Mouse (Mus musculus) embryonic fibroblast, embryonic 13.5 days (primary cell): ENCODE measurements at regions not wholly inside any gene's neighbourhood (a gene's known extent, or its start where the extent isn't known, plus 50 kb on each side); places are given as distances from the start of the nearest gene placed in this dataset.

Experiments
- CTCF ChIP-seq: IDR thresholded peaks from 2 replicates; pipeline ENCODE4 v1.5.1; 2011; ENCODE audit warnings: mild to moderate bottlenecking, control low read depth, low read length, moderate library complexity, borderline replicate concordance; ENCODE audit not compliant: insufficient read depth
- POLR2A ChIP-seq: IDR thresholded peaks from 2 replicates; pipeline ENCODE4 v1.6.1; 2011; ENCODE audit warnings: low read depth, mild to moderate bottlenecking, control low read depth, low read length, moderate library complexity

DNA sequence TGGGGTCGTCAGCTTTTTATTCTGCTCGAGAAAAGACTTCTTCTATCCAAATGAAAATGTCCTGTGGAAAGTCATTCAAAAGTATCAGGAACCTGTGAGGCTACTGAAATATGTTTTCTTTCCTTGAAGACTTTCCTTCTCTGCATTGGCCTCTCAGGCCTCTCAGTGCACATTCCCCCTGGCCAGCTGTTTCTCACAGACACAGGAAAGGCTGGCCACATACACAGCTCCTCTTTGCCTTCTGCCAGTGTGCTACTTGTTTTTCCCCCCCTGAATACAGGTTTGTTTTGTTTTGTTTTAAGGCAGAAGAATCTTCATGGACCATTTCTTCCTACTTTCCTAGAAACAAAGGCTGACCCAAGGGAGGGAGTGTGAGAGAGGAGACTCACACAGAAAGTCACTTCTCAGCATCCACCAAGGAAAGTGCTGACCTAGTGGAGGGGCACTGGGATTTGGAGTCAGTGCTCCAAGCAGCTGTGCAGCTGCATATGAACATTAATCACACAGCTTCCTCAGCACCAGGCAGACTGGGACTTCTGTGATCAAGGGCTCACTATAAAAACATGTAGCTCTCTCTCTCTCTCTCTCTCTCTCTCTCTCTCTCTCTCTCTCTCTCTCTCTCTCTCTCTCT lies 324.0 kb downstream of the Etaa1 start:
- TF ChIP-seq CTCF (no peak), POLR2A (no peak)
